Mouse (Mus musculus): ENCODE measurements around the gene Meis2. TPM values are rescaled to one million over a fixed set of nuclear protein-coding genes. Genes with fewer than 3 reads are reported as not detected.

The Meis2 gene
- total RNA-seq, 1 experiment from 2014 or later = 159 TPM

- DNase-seq = no peak
Measured at GRCm38 (mm10) chr2:115897001-115897400, 168.6 kb downstream of the Meis2 start.

GRCm38 (mm10) chr2:115895717-115896116 lies 169.9 kb downstream of the Meis2 start:
- peak; percentile 46 for DNase-seq

GRCm38 (mm10) chr2:115895256-115895655 lies 170.4 kb downstream of the Meis2 start:
- DNase-seq = no peak

- no peak for DNase-seq
Measured at GRCm38 (mm10) chr2:115893113-115893512, 172.5 kb downstream of the Meis2 start.

GRCm38 (mm10) chr2:115890715-115891114 lies 174.9 kb downstream of the Meis2 start:
- DNase-seq = no peak

- DNase-seq = no peak
Measured at GRCm38 (mm10) chr2:115890030-115890429, 175.6 kb downstream of the Meis2 start.

GRCm38 (mm10) chr2:115889212-115889611 lies 176.4 kb downstream of the Meis2 start:
- no peak for DNase-seq

GRCm38 (mm10) chr2:115888336-115889077 lies 177.1 kb downstream of the Meis2 start:
- DNase-seq = no peak

GRCm38 (mm10) chr2:115887631-115888030 lies 178.0 kb downstream of the Meis2 start:
- no peak for DNase-seq

GRCm38 (mm10) chr2:115884184-115884583 lies 181.5 kb downstream of the Meis2 start:
- no peak for DNase-seq

- no peak for DNase-seq
Measured at GRCm38 (mm10) chr2:115883520-115883919, 182.1 kb downstream of the Meis2 start.

- DNase-seq = no peak
Measured at GRCm38 (mm10) chr2:115875802-115876531, 189.7 kb downstream of the Meis2 start.

- no peak for DNase-seq
Measured at GRCm38 (mm10) chr2:115872851-115873250, 192.8 kb downstream of the Meis2 start.

GRCm38 (mm10) chr2:115869966-115870365 lies 195.7 kb downstream of the Meis2 start:
- DNase-seq = no peak

GRCm38 (mm10) chr2:115860600-115861347 lies 204.9 kb downstream of the Meis2 start:
- peak; percentile 78 for DNase-seq

- peak; percentile 78 for DNase-seq
Measured at GRCm38 (mm10) chr2:115860141-115860480, 205.5 kb downstream of the Meis2 start.

- DNase-seq = peak; percentile 83
Measured at GRCm38 (mm10) chr2:115859371-115860140, 206.1 kb downstream of the Meis2 start.

GRCm38 (mm10) chr2:115858927-115859326 lies 206.7 kb downstream of the Meis2 start:
- DNase-seq = no peak

- DNase-seq = no peak
Measured at GRCm38 (mm10) chr2:115858246-115858645, 207.4 kb downstream of the Meis2 start.

- no peak for DNase-seq
Measured at GRCm38 (mm10) chr2:115857123-115858080, 208.2 kb downstream of the Meis2 start.

Data from adrenal gland, postnatal 14 days (tissue).